Mouse (Mus musculus) heart, adult 2 months (tissue): ENCODE data around the gene Slco1a5. TPM values are rescaled to one million over a fixed set of nuclear protein-coding genes. Genes with fewer than 3 reads are reported as not detected.

Experiments used
- DNase-seq, 2 experiments: peaks; one replicate each; pipeline ENCODE4 v3.0.0; 2021
- H3K27ac ChIP-seq: fragments of 200-600 bp; 2 replicates; pipeline ENCODE4 v1.8.1; 2022
- H3K27me3 ChIP-seq: fragments of 200-500 bp; 2 replicates; pipeline ENCODE4 v1.6.1; 2012; ENCODE audit warnings: mild to moderate bottlenecking, low read length, inconsistent platforms, mixed read lengths; ENCODE audit not compliant: control insufficient read depth, insufficient read depth
- H3K36me3 ChIP-seq: fragments of 200-500 bp; 2 replicates; pipeline ENCODE4 v1.6.1; 2012; ENCODE audit warnings: low read length, inconsistent platforms; ENCODE audit not compliant: control insufficient read depth, insufficient read depth
- H3K4me1 ChIP-seq: fragments of 200-500 bp; 2 replicates; pipeline ENCODE4 v1.6.1; 2011; ENCODE audit warnings: low read length; ENCODE audit not compliant: control insufficient read depth, insufficient read depth
- H3K4me3 ChIP-seq: fragments of 200-600 bp; 2 replicates; pipeline ENCODE4 v1.8.1; 2022
- H3K79me2 ChIP-seq: fragments of 200-500 bp; replicated peaks from 2 replicates; pipeline ENCODE4 v1.6.1; 2012; ENCODE audit warnings: mild to moderate bottlenecking, inconsistent platforms, low read length, moderate library complexity, mixed read lengths; ENCODE audit not compliant: control insufficient read depth, insufficient read depth
- H3K9ac ChIP-seq: fragments of 200-500 bp; 2 replicates; pipeline ENCODE4 v1.6.1; 2012; ENCODE audit warnings: low read depth, mild to moderate bottlenecking, control low read depth, inconsistent platforms, low read length, mixed read lengths
- CTCF ChIP-seq: fragments of 200-600 bp; IDR thresholded peaks from 2 replicates; pipeline ENCODE4 v1.8.1; 2022; ENCODE audit warnings: antibody characterized with exemption, mild to moderate bottlenecking, moderate library complexity
- EP300 ChIP-seq: fragments of 200-500 bp; IDR thresholded peaks from 2 replicates; pipeline ENCODE4 v1.6.1; 2011; ENCODE audit warnings: low read depth, low read length, control low read depth; ENCODE audit not compliant: insufficient read depth
- POLR2A ChIP-seq: fragments of 200-500 bp; IDR thresholded peaks from 2 replicates; pipeline ENCODE4 v1.6.1; 2011; ENCODE audit warnings: mild to moderate bottlenecking, low read depth, low read length, control low read depth; ENCODE audit not compliant: insufficient read depth
- WGBS: fragments of 180-500 bp; shearing (Covaris S2); methylation state at CpG from one replicate; pipeline ENCODE4 v1.1.7; 2018; 5-methylcytosine and 5-hydroxymethylcytosine counted together
- intact Hi-C: fragments of 180-260 bp; cut with DNase I; formaldehyde crosslinking; loops from one replicate; pipeline ENCODE4 v1.15.1; 2025
- polyA plus RNA-seq: library from polyadenylated mRNA; depleted of rRNA; stranded (reverse); fragments of >200 nt; gene quantifications from 2 replicates; pipeline ENCODE4 v1.2.3, GENCODE M21; 2012
- total RNA-seq, 2 experiments: library from RNA; stranded (reverse); gene quantifications; 2 replicates each; pipeline ENCODE4 v1.2.3; 2021

Slco1a5 gene
- total and polyA plus RNA-seq, 3 experiments: 0.06 TPM; not detected in 2

- WGBS: 75% methylated on average over 5 of the region's 5 CpGs
- intact Hi-C loops: no loop called here
- H3K4me1 ChIP-seq: no peaks in the 10 kb centered on the region
- no peak overlapping the region for H3K4me3 ChIP-seq
- no peak overlapping the region for H3K9ac ChIP-seq
- no peak overlapping the region for H3K27ac ChIP-seq
- DNase-seq: no peak
- TF ChIP-seq CTCF (no peak), POLR2A (no peak), EP300 (no peak)
- H3K79me2 ChIP-seq: no peaks in the 10 kb centered on the region
- H3K27me3 ChIP-seq: no peaks in the 10 kb centered on the region
- no peaks in the 10 kb centered on the region for H3K36me3 ChIP-seq
Observed at GRCm38 (mm10) chr6:142245065-142245464, 77.7 kb downstream of the Slco1a5 start.

DNA sequence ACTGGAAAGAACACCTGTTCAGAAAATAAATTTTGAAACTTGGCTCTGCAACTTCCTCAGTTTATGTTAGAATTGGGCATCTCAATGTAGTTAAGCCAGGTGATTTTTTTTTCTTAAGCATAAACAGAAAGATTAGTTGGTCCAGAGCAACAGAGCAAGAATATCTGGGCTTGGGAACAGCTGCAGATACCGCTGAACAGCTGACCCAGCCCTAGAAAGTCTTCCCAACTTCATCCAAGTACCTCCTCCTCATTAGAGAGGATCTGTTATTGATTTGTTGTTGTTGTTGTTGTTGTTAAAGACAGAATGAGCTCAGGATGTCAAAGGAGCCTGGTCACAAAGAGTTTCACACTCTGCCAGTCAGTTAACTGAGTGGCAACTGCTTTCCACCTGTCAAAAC, 83.3 kb downstream of the Slco1a5 start:
- Histone ChIP-seq H3K4me1 (no peaks in the 10 kb centered on the region), H3K27me3 (no peaks in the 10 kb centered on the region), H3K36me3 (no peaks in the 10 kb centered on the region), H3K27ac (no peak overlapping the region), H3K9ac (no peak overlapping the region), H3K79me2 (no peaks in the 10 kb centered on the region), H3K4me3 (no peak overlapping the region)
- intact Hi-C loops: no loop called here
- 64% methylated on average over 1 of the region's 1 CpGs for WGBS
- DNase-seq: no peak
- TF ChIP-seq EP300 (no peak), POLR2A (no peak), CTCF (no peak)

- H3K9ac ChIP-seq: no peak overlapping the region
- no peaks in the 10 kb centered on the region for H3K36me3 ChIP-seq
- TF ChIP-seq CTCF (no peak), EP300 (no peak), POLR2A (no peak)
- H3K79me2 ChIP-seq: no peaks in the 10 kb centered on the region
- intact Hi-C loops: no loop called here
- no peak overlapping the region for H3K27ac ChIP-seq
- no peak overlapping the region for H3K4me3 ChIP-seq
- H3K27me3 ChIP-seq: no peaks in the 10 kb centered on the region
- no peaks in the 10 kb centered on the region for H3K4me1 ChIP-seq
- no peak for DNase-seq
Observed at GRCm38 (mm10) chr6:142220138-142220537, 102.6 kb downstream of the Slco1a5 start.

DNA sequence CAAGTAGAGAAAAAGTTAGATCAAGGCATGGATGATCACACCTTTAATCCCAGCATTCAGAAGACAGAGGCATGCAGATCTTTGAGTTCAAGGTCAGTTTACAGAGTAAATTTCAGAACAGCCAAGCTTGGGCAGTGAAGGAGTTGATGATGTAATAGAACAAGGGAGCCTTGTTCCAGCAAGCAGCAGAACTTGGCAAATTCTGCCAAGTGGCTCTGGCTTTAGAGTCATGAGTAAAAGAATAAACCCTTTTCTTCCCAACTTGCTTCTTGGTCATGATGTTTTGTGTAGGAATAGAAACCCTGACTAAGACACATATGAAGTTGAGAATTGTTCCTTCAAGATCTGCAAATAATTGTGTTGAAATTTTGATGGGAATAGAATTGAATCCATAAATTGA, 111.0 kb downstream of the Slco1a5 start:
- no peaks in the 10 kb centered on the region for H3K36me3 ChIP-seq
- no peak overlapping the region for H3K27ac ChIP-seq
- intact Hi-C loops: no loop called here
- H3K9ac ChIP-seq: no peak overlapping the region
- no peaks in the 10 kb centered on the region for H3K27me3 ChIP-seq
- H3K79me2 ChIP-seq: no peaks in the 10 kb centered on the region
- no peak overlapping the region for H3K4me3 ChIP-seq
- no peak for DNase-seq
- H3K4me1 ChIP-seq: no peaks in the 10 kb centered on the region
- TF ChIP-seq EP300 (no peak), CTCF (no peak), POLR2A (no peak)

GRCm38 (mm10) chr6:142209749-142210148, 113.0 kb downstream of the Slco1a5 start:
- Histone ChIP-seq H3K36me3 (no peaks in the 10 kb centered on the region), H3K79me2 (no peaks in the 10 kb centered on the region), H3K9ac (no peak overlapping the region), H3K4me1 (no peaks in the 10 kb centered on the region), H3K27me3 (no peaks in the 10 kb centered on the region), H3K4me3 (no peak overlapping the region), H3K27ac (no peak overlapping the region)
- TF ChIP-seq EP300 (no peak), POLR2A (no peak), CTCF (no peak)
- no peak for DNase-seq
- intact Hi-C loops: no loop called here

- TF ChIP-seq EP300 (no peak), CTCF (no peak), POLR2A (no peak)
- Histone ChIP-seq H3K4me1 (no peaks in the 10 kb centered on the region), H3K27me3 (no peaks in the 10 kb centered on the region), H3K9ac (no peak within 1 kb of the TSS), H3K27ac (no peak within 1 kb of the TSS), H3K36me3 (no peaks in the 10 kb centered on the region), H3K79me2 (no peaks in the 10 kb centered on the region), H3K4me3 (no peak within 1 kb of the TSS)
- no peak for DNase-seq
- intact Hi-C loops: no loop called here
- 88% methylated on average over 4 of the region's 4 CpGs for WGBS
Observed at GRCm38 (mm10) chr6:142208421-142208820, 114.4 kb downstream of the Slco1a5 start, which contains the start of gene Slco1a6. Slco1a6 (minus strand) TSS chr6:142208521.

DNA sequence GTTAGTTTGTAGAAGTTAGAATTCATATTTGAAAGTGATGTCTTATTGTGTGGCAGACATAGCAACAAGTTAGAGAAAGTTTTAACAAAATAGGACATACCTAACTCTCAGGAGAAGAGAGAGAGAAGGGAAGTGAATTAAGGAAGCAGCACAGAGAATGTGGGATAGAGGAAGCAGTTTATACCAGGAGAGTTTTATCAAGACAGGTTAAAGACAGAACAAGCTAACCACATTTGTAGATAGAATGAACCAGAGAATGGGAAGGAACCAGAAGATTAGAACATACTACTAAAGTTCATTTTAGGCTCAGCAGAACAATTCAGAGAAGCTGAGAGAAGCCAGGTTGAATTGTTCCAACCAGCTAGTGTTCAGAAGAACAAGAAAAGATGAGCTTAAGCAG, 122.3 kb downstream of the Slco1a5 start:
- intact Hi-C loops: no loop called here
- Histone ChIP-seq H3K9ac (no peak overlapping the region), H3K27me3 (no peaks in the 10 kb centered on the region), H3K4me3 (no peak overlapping the region), H3K36me3 (no peaks in the 10 kb centered on the region), H3K79me2 (no peaks in the 10 kb centered on the region), H3K27ac (no peak overlapping the region), H3K4me1 (no peaks in the 10 kb centered on the region)
- TF ChIP-seq POLR2A (no peak), CTCF (no peak), EP300 (no peak)
- no peak for DNase-seq
